Mouse (Mus musculus): ENCODE results near the gene Ccdc78.

DNA sequence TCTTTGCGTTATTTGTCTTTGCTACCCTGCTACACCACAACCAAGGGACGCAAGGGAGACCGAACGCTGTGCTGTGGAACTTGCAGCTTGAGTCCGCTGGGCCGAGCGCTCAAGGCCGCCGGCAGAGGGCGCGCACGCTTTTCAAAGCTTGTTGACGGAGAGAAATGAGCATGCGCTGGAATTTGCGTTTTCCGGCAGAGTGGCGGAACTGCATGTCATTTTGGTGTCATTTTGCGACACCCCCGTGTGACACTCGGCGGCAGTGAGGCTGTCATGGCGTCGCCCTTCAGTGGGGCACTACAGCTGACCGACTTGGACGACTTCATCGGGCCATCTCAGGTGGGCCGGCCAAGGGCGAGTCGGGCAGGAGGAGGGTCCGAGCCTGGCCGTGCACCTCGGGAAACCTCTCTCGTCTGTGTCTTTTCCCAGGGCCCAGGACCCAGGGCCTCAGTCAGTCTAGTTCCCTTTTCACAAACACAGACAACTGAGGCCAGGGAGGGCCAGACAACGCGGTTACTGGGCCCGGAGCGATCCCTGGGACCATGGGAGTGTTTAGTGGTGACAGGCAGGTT, 12.7 kb upstream of the Ccdc78 start, which contains the start of gene Narfl:
- TF ChIP-seq TCF12 (IDR thresholded peaks at IDR 0.05; ENCODE audit: low read depth, low read length) (peak; percentile 86), MYC (IDR thresholded peaks at IDR 0.05; ENCODE audit: low read depth, low read length) (peak; percentile 82; the same call in 1 of the 2 replicates), POLR2AphosphoS2 (IDR thresholded peaks at IDR 0.05; ENCODE audit: low read length) (no peak; the same call in 1 of the 2 replicates), EP300 (IDR thresholded peaks at IDR 0.05; ENCODE audit: low read depth in 1 of 2, low read length in 2 of 2) (no peak), JUND (IDR thresholded peaks at IDR 0.05; ENCODE audit: low read depth, low read length) (0 out of 2 replicates have a peak, but pooled peaks have one; percentile 14), CTCF (IDR thresholded peaks at IDR 0.05 in 2 of 3, conservative IDR thresholded peaks at IDR 0.05 in 1 of 3; ENCODE audit: control insufficient read depth in 1 of 3, insufficient read depth in 1 of 3, low read depth in 2 of 3, low read length in 3 of 3, poor library complexity in 1 of 3, severe bottlenecking in 1 of 3) (peak; percentile 89 to 98 (median 97)), GABPA (IDR thresholded peaks at IDR 0.05; ENCODE audit: low read depth, low read length) (no peak; the same call in 1 of the 2 replicates), USF1 (IDR thresholded peaks at IDR 0.05; ENCODE audit: low read depth, low read length) (peak; percentile 63), TAL1 (IDR thresholded peaks at IDR 0.05; ENCODE audit: low read length) (no peak), MAZ (IDR thresholded peaks at IDR 0.05; ENCODE audit: low read depth, low read length) (peak; percentile 88; the same call in 1 of the 2 replicates)

Measured in MEL (cell line).